Mouse (Mus musculus): Measurements from ENCODE around the gene Muc15. TPM values are rescaled to one million over a fixed set of nuclear protein-coding genes. Genes with fewer than 3 reads are reported as not detected.

Gene Muc15
- total and polyA plus RNA-seq, 3 experiments = not detected

DNA sequence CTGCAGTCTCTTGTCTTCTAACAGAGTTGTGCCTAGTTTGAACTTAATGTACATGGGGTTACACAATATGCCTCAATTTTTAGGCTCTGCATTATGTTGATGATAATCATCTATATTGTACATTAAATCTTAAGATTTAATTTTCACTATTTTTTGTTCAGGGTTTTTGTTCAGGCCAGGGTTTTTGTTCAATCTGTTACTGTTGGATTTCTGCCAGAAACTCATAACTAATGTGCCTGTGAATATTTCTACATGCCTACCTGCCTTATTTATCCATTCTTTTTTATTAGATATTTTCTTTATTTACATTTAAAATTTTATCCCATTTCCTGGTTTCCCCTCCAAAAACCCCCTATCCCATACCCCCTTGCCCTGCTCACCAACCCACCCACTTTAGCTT, 5.0 kb downstream of the Muc15 start:
- H3K9ac ChIP-seq (ENCODE audit: control insufficient read depth, low read depth, low read length, poor library complexity, severe bottlenecking) = no peak overlapping the region
- no peak overlapping the region for H3K27ac ChIP-seq (ENCODE audit: control insufficient read depth, low read depth, low read length)
- no peaks in the 10 kb centered on the region for H3K4me1 ChIP-seq (ENCODE audit: control insufficient read depth in 1 of 2, insufficient read depth in 2 of 2, low read length in 2 of 2)
- H3K4me3 ChIP-seq (ENCODE audit: control insufficient read depth in 1 of 2, insufficient read depth in 1 of 2, low read depth in 2 of 2, low read length in 2 of 2) = no peak overlapping the region
- no peaks in the 10 kb centered on the region for H3K27me3 ChIP-seq (ENCODE audit: control insufficient read depth in 1 of 2, insufficient read depth in 2 of 2, low read length in 2 of 2)
- H3K9me3 ChIP-seq (replicated peaks; ENCODE audit: insufficient read depth, low read length) = no peaks in the 10 kb centered on the region
- no peaks in the 10 kb centered on the region for H3K36me3 ChIP-seq (ENCODE audit: control insufficient read depth in 1 of 2, insufficient read depth in 2 of 2, low read length in 2 of 2)
- no peaks in the 10 kb centered on the region for H3K79me2 ChIP-seq (ENCODE audit: control insufficient read depth, insufficient read depth, low read length, poor library complexity)
- no peak for DNase-seq (ENCODE audit: low read depth, low spot score)
- no peak for TF ChIP-seq ZC3H11A (IDR thresholded peaks at IDR 0.05; ENCODE audit: low read depth, low read length)
- no peak for TF ChIP-seq CHD2 (IDR thresholded peaks at IDR 0.05; ENCODE audit: low read length)
- no peak for TF ChIP-seq GABPA (IDR thresholded peaks at IDR 0.05; ENCODE audit: low read depth, low read length)
- no peak for TF ChIP-seq KAT2A (conservative IDR thresholded peaks at IDR 0.05; ENCODE audit: low read depth, low read length)
- TF ChIP-seq MAFK (IDR thresholded peaks at IDR 0.05; ENCODE audit: borderline replicate concordance, low read depth, low read length) = no peak
- TF ChIP-seq UBTF (IDR thresholded peaks at IDR 0.05; ENCODE audit: borderline replicate concordance, insufficient read depth, low read depth, low read length) = no peak
- TF ChIP-seq NELFE (IDR thresholded peaks at IDR 0.05; ENCODE audit: low read depth, low read length) = no peak
- TF ChIP-seq CHD1 (IDR thresholded peaks at IDR 0.05; ENCODE audit: low read depth, low read length) = no peak
- TF ChIP-seq ZNF384 (IDR thresholded peaks at IDR 0.05; ENCODE audit: low read depth, low read length) = no peak
- no peak for TF ChIP-seq EP300 (IDR thresholded peaks at IDR 0.05; ENCODE audit: low read depth in 1 of 2, low read length in 2 of 2)
- no peak for TF ChIP-seq ELF1 (IDR thresholded peaks at IDR 0.05; ENCODE audit: low read depth, low read length)

DNA sequence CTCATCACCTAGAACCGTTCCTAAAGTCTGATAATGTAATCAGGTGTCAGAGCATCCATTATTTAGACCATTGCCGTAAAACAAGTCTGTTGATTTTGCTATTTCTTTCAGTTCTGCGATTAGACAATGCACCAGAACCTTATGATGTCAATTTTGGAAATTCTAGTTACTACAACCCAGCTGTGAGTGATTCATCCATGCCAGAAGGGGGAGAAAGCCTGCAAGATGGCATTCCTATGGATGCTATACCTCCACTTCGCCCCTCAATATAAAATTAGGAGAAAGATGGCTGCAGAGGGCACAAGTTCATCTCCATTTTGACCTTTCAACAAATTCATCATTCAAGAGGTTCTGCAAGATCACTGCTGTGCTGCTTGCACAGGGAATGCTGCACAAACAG, 16.1 kb downstream of the Muc15 start:
- Histone ChIP-seq H3K27me3 (ENCODE audit: control insufficient read depth in 1 of 2, insufficient read depth in 2 of 2, low read length in 2 of 2) (no peaks in the 10 kb centered on the region), H3K36me3 (ENCODE audit: control insufficient read depth in 1 of 2, insufficient read depth in 2 of 2, low read length in 2 of 2) (no peaks in the 10 kb centered on the region), H3K4me1 (ENCODE audit: control insufficient read depth in 1 of 2, insufficient read depth in 2 of 2, low read length in 2 of 2) (no peaks in the 10 kb centered on the region), H3K27ac (ENCODE audit: control insufficient read depth, low read depth, low read length) (no peak overlapping the region), H3K79me2 (ENCODE audit: control insufficient read depth, insufficient read depth, low read length, poor library complexity) (no peaks in the 10 kb centered on the region), H3K9me3 (replicated peaks; ENCODE audit: insufficient read depth, low read length) (no peaks in the 10 kb centered on the region), H3K4me3 (ENCODE audit: control insufficient read depth in 1 of 2, insufficient read depth in 1 of 2, low read depth in 2 of 2, low read length in 2 of 2) (no peak overlapping the region), H3K9ac (ENCODE audit: control insufficient read depth, low read depth, low read length, poor library complexity, severe bottlenecking) (no peak overlapping the region)
- no peak for DNase-seq (ENCODE audit: low read depth, low spot score)
- TF ChIP-seq KAT2A (conservative IDR thresholded peaks at IDR 0.05; ENCODE audit: low read depth, low read length) = no peak
- TF ChIP-seq POLR2A (IDR thresholded peaks at IDR 0.05; ENCODE audit: control insufficient read depth in 1 of 2, insufficient read depth in 1 of 2, low read depth in 1 of 2, low read length in 2 of 2, poor library complexity in 1 of 2) = no peak
- TF ChIP-seq TAL1 (IDR thresholded peaks at IDR 0.05; ENCODE audit: low read length) = no peak
- no peak for TF ChIP-seq E2F4 (IDR thresholded peaks at IDR 0.05; ENCODE audit: borderline replicate concordance, low read depth, low read length)
- TF ChIP-seq HCFC1 (IDR thresholded peaks at IDR 0.05; ENCODE audit: low read depth, low read length) = no peak
- TF ChIP-seq BHLHE40 (IDR thresholded peaks at IDR 0.05; ENCODE audit: borderline replicate concordance, low read depth, low read length) = no peak
- TF ChIP-seq UBTF (IDR thresholded peaks at IDR 0.05; ENCODE audit: borderline replicate concordance, insufficient read depth, low read depth, low read length) = no peak
- no peak for TF ChIP-seq CTCF (IDR thresholded peaks at IDR 0.05 in 2 of 3, conservative IDR thresholded peaks at IDR 0.05 in 1 of 3; ENCODE audit: control insufficient read depth in 1 of 3, insufficient read depth in 1 of 3, low read depth in 2 of 3, low read length in 3 of 3, poor library complexity in 1 of 3, severe bottlenecking in 1 of 3)
- no peak for TF ChIP-seq MAFK (IDR thresholded peaks at IDR 0.05; ENCODE audit: borderline replicate concordance, low read depth, low read length)
- TF ChIP-seq USF2 (IDR thresholded peaks at IDR 0.05; ENCODE audit: borderline replicate concordance in 1 of 2, insufficient read depth in 1 of 2, low read depth in 1 of 2, low read length in 2 of 2) = no peak
- no peak for TF ChIP-seq MEF2A (IDR thresholded peaks at IDR 0.05; ENCODE audit: extremely low read depth, insufficient replicate concordance, low read depth, low read length, poor library complexity, severe bottlenecking)
- TF ChIP-seq POLR2AphosphoS2 (IDR thresholded peaks at IDR 0.05; ENCODE audit: low read length) = no peak
- TF ChIP-seq POLR2AphosphoS5 (IDR thresholded peaks at IDR 0.05; ENCODE audit: borderline replicate concordance, low read depth, low read length) = no peak
- no peak for TF ChIP-seq ZNF384 (IDR thresholded peaks at IDR 0.05; ENCODE audit: low read depth, low read length)
- no peak for TF ChIP-seq NRF1 (IDR thresholded peaks at IDR 0.05; ENCODE audit: insufficient read depth, low read depth, low read length, poor library complexity, severe bottlenecking)
- TF ChIP-seq ETS1 (IDR thresholded peaks at IDR 0.05; ENCODE audit: low read depth, low read length) = no peak
- no peak for TF ChIP-seq JUND (IDR thresholded peaks at IDR 0.05; ENCODE audit: low read depth, low read length)
- no peak for TF ChIP-seq ZC3H11A (IDR thresholded peaks at IDR 0.05; ENCODE audit: low read depth, low read length)
